Mouse (Mus musculus) embryonic facial prominence, embryonic 12.5 days (tissue): ENCODE results near the gene Tead2. TPM values are rescaled to one million over a fixed set of nuclear protein-coding genes. Genes with fewer than 3 reads are reported as not detected.

Experiments used
- ATAC-seq: fragments of 200-750 bp; cut with Nextera tagmentation; 2 replicates; pipeline ENCODE4 v1.8.0; 2017; ENCODE audit not compliant: insufficient number of reproducible peaks, insufficient read depth, low FRiP score, low TSS enrichment
- H3K27ac ChIP-seq: fragments of 300-500 bp; sonication (generic); 2 replicates; pipeline ENCODE4 v1.5.1; 2016; ENCODE audit warnings: mild to moderate bottlenecking
- H3K27me3 ChIP-seq: fragments of 300-500 bp; sonication (generic); 2 replicates; pipeline ENCODE4 v1.6.1; 2016; ENCODE audit warnings: mild to moderate bottlenecking, moderate library complexity
- H3K36me3 ChIP-seq: fragments of 300-500 bp; sonication (generic); 2 replicates; pipeline ENCODE4 v1.6.1; 2016; ENCODE audit warnings: mild to moderate bottlenecking
- H3K4me1 ChIP-seq: fragments of 300-500 bp; sonication (generic); 2 replicates; pipeline ENCODE4 v1.6.1; 2016
- H3K4me2 ChIP-seq: fragments of 300-500 bp; sonication (generic); replicated peaks from 2 replicates; pipeline ENCODE4 v1.6.1; 2016; ENCODE audit warnings: mild to moderate bottlenecking, moderate library complexity
- H3K4me3 ChIP-seq: fragments of 300-500 bp; sonication (generic); 2 replicates; pipeline ENCODE4 v1.5.1; 2016; ENCODE audit warnings: mild to moderate bottlenecking
- H3K9ac ChIP-seq: fragments of 300-500 bp; sonication (generic); 2 replicates; pipeline ENCODE4 v1.6.1; 2016; ENCODE audit warnings: mild to moderate bottlenecking, moderate library complexity
- H3K9me3 ChIP-seq: fragments of 300-500 bp; sonication (generic); 2 replicates; pipeline ENCODE4 v1.6.1; 2016; ENCODE audit warnings: mild to moderate bottlenecking, moderate library complexity
- WGBS: fragments of 180-500 bp; shearing (Covaris S2); methylation state at CpG from one replicate; pipeline ENCODE4 v1.1.7; 2016; 5-methylcytosine and 5-hydroxymethylcytosine counted together
- polyA plus RNA-seq: library from polyadenylated mRNA; unstranded; fragments of >200 nt; fragmentation: Nextera tagmentation; extraction: Ambion mirVana; gene quantifications from 2 replicates; pipeline ENCODE4 v1.2.1, GENCODE M21; 2016

Gene Tead2
- polyA plus RNA-seq, 1 experiment from 2014 or later, result 277 TPM

DNA sequence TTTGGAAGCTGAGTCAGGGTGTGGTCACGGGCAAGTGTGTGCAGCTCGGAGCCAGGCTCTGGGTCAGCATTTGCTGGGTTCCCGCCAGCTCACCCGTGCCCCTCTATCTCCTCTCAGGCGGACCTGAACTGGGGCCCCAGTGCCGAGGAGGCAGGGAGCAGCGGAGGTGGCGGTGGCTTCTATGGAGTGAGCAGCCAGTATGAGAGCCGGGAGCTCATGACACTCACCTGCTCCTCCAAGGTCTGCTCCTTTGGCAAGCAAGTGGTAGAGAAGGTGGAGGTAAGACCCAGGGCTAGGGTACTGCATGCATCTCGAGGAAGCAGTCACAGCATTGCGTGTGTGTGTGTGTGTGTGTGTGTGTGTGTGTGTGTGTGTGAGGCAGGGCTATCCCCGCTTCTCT, 15.6 kb downstream of the Tead2 start:
- H3K27me3 ChIP-seq, result 0 out of 2 replicates have a peak, but pooled peaks cover 4% of the 10 kb centered on the region
- no peak overlapping the region for H3K4me2 ChIP-seq
- no peak overlapping the region for H3K4me3 ChIP-seq
- peaks cover 61% of the 10 kb centered on the region for H3K36me3 ChIP-seq
- ATAC-seq, result no peak
- no peaks in the 10 kb centered on the region for H3K9me3 ChIP-seq
- H3K4me1 ChIP-seq, result peaks cover 28% of the 10 kb centered on the region
- no peak overlapping the region for H3K9ac ChIP-seq
- H3K27ac ChIP-seq, result no peak overlapping the region
- 93% methylated on average over 12 of the region's 12 CpGs for WGBS

DNA sequence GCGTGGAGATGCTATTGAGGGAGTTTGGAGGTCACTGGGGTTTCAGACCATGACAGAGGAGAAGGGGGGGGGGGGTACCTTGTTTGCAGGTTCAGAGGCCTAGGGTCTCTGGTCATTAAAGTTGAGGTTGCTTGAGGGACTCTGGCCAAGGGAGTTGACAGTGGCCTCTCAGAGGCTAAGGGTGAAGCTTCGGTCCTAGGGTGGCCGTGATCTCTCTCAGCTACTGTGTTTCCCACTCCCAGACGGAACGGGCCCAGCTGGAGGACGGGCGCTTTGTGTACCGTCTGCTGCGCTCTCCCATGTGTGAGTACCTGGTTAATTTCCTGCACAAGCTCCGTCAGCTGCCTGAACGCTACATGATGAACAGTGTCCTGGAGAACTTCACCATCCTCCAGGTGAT, 16.4 kb downstream of the Tead2 start:
- WGBS, result 87% methylated on average over 11 of the region's 11 CpGs
- no peak overlapping the region for H3K9ac ChIP-seq
- H3K4me1 ChIP-seq, result peaks cover 28% of the 10 kb centered on the region
- no peak overlapping the region for H3K4me2 ChIP-seq
- no peak overlapping the region for H3K27ac ChIP-seq
- H3K4me3 ChIP-seq, result no peak overlapping the region
- ATAC-seq, result no peak
- H3K27me3 ChIP-seq, result peaks cover 6% of the 10 kb centered on the region; the same call in 1 of the 2 replicates
- H3K9me3 ChIP-seq, result no peaks in the 10 kb centered on the region
- H3K36me3 ChIP-seq, result peaks cover 54% of the 10 kb centered on the region

DNA sequence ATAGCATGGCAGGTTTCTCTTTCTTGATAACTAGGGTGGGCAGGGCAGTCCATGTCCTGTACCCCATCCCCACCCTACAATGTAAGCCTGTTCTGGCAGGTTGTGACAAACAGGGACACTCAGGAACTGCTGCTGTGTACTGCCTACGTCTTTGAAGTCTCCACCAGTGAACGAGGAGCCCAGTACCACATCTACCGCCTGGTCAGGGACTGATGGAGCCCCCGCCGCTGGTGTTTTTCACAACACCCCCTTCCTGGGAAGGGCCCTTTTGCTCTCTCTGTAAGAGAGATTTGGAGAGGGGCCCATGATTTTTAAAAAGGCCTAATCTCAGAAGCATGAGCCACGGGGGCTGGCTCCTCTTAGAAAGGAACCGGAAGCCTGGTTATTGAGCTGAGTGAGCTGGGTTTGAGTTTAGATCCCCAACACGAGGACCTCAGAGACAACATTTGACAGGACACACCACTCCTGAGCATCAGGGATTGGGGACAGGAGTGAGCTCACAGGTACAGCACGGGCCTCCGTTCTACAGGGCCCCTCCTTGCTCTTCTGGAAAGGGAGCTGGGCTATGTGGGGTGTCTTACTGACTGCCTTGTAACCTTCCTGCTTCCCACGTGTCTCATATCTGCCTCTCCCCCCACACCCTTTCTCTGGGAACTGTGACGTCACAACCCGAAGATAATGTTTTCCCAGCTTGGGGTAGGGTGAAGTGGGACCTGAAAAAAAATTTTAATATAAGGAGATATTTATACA, 17.3 kb downstream of the Tead2 start:
- WGBS, result 68% methylated on average over 13 of the region's 13 CpGs
- Histone ChIP-seq H3K27ac (no peak overlapping the region), H3K4me2 (no peak overlapping the region), H3K4me3 (no peak overlapping the region), H3K27me3 (peaks cover 9% of the 10 kb centered on the region; the same call in 1 of the 2 replicates), H3K9ac (no peak overlapping the region), H3K36me3 (peaks cover 46% of the 10 kb centered on the region), H3K4me1 (peaks cover 28% of the 10 kb centered on the region), H3K9me3 (no peaks in the 10 kb centered on the region)
- ATAC-seq, result no peak

DNA sequence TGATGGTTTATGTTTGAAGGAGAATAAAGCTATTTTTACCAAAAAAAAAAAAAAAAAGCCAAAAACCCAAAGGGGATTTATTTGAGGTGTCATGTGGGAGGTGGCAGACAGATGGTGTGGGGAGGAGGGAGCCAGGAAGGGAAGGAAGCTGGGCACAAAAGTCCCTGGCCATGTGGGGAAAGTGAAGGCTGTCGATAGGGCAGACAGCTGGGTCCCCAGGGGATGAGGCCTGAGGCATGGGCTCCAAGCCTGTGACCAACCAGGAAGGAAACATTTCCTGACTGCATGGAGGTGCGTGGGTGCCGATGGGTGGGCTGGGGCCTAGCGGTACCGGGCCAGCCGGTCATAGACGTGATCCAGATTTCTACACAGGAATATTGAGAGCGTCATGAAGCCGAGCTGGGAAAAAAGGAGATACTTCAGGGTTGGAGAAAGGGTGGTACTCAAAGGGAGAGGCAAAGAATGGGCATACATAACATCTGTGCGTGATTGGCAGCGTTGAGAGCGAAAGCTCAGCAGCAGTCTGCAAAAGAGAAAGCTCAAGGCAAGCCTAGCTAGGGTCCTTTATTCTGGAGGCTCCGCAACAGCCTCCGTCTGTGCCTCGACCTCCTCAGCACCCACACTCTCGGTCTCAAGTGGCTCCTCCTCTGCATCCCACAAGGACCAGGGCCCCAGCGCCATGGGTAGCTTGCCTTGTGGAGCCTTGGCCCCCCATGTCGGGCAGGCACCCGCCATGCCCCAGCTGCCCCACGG, 18.2 kb downstream of the Tead2 start:
- peaks cover 16% of the 10 kb centered on the region for H3K27me3 ChIP-seq
- H3K9me3 ChIP-seq, result no peaks in the 10 kb centered on the region
- no peak for ATAC-seq
- H3K9ac ChIP-seq, result no peak overlapping the region; the same call in 1 of the 2 replicates
- H3K4me3 ChIP-seq, result no peak overlapping the region
- peak overlapping the region; percentile 48; the same call in 1 of the 2 replicates for H3K4me2 ChIP-seq
- H3K36me3 ChIP-seq, result peaks cover 37% of the 10 kb centered on the region
- H3K4me1 ChIP-seq, result peaks cover 28% of the 10 kb centered on the region
- H3K27ac ChIP-seq, result peak overlapping the region; percentile 55; the same call in 1 of the 2 replicates
- WGBS, result 25% methylated on average over 20 of the region's 20 CpGs

DNA sequence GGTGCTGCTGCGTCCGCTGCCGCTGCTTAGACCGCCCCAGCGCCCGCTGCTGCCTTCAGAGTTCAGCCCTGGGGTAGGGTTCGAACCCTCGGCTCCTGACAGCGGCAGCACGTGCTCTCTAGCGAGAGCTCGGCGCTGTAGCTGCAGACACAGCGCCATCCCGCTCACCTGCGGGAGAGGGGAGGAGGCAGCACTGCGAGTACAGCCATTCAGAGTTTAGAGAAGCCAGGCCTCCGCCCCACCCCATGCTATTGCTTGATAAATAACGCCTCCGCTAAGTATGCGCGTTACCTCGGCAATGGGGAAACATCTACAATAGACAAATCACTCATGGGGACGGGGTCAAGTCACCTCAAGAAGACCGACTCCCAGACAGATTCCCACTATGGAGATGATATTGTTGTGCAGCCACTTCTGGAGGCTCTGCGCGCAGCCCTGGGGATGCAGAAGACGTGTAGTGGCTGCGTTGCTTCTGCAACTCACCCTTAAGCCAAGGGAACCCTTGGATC, 18.8 kb downstream of the Tead2 start:
- H3K4me1 ChIP-seq, result peaks cover 28% of the 10 kb centered on the region
- H3K36me3 ChIP-seq, result peaks cover 31% of the 10 kb centered on the region
- H3K9me3 ChIP-seq, result no peaks in the 10 kb centered on the region
- H3K27me3 ChIP-seq, result peaks cover 22% of the 10 kb centered on the region
- ATAC-seq, result no peak
- H3K4me2 ChIP-seq, result peak overlapping the region; percentile 48
- H3K4me3 ChIP-seq, result no peak overlapping the region; the same call in 1 of the 2 replicates
- peak overlapping the region; percentile 55; the same call in 1 of the 2 replicates for H3K27ac ChIP-seq
- WGBS, result 11% methylated on average over 29 of the region's 29 CpGs
- H3K9ac ChIP-seq, result no peak overlapping the region; the same call in 1 of the 2 replicates

DNA sequence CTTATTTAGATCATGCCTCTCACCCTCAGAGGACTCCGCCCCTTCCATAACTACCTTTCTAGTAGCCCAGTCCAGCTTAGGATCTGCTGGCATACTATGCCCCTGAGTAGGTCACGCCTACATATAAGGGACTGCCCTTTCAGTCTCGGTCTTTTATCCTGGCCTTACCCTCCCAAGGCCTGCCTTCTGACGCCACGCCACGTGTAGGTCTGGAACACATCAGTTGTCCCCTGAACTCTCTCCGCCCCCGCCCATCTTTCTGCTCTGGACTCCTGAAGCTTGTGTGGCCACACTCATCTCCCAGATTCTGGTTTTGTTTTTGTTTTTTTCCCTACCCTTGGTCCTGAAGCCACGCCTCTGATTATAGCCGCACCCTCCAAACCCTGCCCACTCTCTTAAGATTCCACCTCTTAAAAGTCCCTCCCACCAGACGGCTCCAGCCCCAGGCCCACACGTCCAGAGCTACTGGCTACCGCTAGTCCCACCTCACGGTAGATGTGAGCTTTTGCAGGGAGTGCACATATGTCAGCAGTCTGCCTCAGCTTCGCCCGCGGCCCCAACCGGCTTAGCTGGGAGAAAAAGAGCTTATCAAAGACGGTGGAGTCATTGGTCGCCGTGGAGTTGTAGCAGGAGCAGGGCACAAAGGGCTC, 19.5 kb downstream of the Tead2 start:
- Histone ChIP-seq H3K9me3 (no peaks in the 10 kb centered on the region), H3K4me1 (peaks cover 28% of the 10 kb centered on the region), H3K36me3 (peaks cover 25% of the 10 kb centered on the region), H3K4me2 (peak overlapping the region; percentile 48), H3K27me3 (peaks cover 24% of the 10 kb centered on the region), H3K27ac (peak overlapping the region; percentile 69), H3K4me3 (peak overlapping the region; percentile 16; the same call in 1 of the 2 replicates), H3K9ac (peak overlapping the region; percentile 41; the same call in 1 of the 2 replicates)
- WGBS, result 3% methylated on average over 21 of the region's 21 CpGs
- peak; percentile 76 for ATAC-seq

DNA sequence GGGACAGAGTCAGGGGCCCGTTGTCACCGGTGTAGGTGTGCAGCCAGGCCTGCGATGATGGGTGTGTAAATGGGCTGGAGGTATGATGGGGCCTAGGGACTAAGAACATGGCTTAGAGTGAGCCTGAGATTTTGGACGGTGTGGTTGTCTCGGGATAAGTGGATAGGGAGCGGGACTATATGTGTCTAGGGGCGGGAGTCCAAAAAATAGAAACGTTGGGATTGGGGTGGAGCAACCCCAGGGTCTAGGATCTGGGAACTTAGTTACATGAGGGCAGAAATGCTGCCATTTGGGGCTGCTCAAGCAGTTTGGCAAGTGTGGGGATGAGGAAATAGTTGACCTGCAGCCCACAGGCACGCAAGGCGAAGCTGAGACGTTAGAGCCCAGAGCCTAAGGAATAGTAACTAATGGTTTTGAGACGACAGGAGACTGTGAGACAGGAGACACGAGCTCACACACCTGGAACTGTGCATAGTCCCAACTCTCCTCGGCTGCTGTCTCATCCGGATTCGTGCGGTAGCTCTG, 20.2 kb downstream of the Tead2 start:
- no peak for ATAC-seq
- Histone ChIP-seq H3K27ac (peak overlapping the region; percentile 69), H3K9me3 (no peaks in the 10 kb centered on the region), H3K4me3 (peak overlapping the region; percentile 16; the same call in 1 of the 2 replicates), H3K36me3 (peaks cover 25% of the 10 kb centered on the region), H3K9ac (peak overlapping the region; percentile 41; the same call in 1 of the 2 replicates), H3K4me1 (peaks cover 33% of the 10 kb centered on the region), H3K4me2 (peak overlapping the region; percentile 48), H3K27me3 (peaks cover 28% of the 10 kb centered on the region)
- WGBS, result 27% methylated on average over 17 of the region's 17 CpGs

DNA sequence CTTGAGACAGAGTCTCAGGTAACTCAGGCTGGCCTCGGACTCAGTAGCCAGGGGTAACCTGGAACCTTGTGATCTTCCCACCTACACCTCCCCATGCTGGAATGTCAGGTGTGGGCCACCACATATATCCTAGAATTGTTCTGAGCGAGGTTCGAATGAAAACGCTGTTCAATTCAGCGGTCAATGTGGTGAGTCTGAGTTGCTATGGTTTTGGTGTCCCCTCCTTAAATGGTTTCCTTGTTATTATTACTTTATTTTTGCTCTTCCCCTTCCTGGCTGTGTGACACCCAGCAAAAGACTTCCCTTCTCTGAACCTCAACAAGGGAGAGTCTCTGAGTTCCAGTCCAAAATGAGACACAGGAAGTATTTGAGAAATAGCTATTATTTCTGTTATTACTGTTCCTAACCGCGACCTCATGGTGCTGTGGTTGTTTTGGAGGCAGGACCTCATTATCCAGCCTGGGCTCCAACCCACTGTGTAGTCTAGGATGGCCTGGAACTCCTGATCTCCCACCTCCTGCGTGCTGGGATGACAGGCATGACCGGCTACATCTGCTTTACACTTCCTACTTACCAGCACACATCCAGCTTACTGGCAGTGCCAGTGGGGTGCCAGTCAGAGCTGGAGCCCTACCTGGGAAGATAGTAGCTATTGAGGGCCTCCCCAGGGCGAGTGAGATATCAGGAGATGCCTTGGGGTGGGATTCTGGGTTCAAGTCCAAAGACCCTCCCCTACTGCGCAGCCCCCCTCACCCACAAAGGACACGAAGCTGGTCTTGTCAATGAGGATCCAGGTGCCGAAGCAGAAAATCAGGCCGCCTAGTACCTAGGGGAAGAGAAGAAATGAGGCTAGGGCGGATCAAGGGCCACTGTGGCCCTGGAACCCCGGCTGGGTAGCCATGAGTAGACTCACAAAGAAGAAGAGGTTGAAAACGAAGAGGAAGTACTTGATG, 22.5 kb downstream of the Tead2 start:
- ATAC-seq, result no peak
- no peak overlapping the region for H3K27ac ChIP-seq
- H3K36me3 ChIP-seq, result peaks cover 3% of the 10 kb centered on the region; the same call in 1 of the 2 replicates
- no peak overlapping the region for H3K4me3 ChIP-seq
- no peak overlapping the region for H3K9ac ChIP-seq
- H3K9me3 ChIP-seq, result no peaks in the 10 kb centered on the region
- WGBS, result 77% methylated on average over 17 of the region's 17 CpGs
- peaks cover 28% of the 10 kb centered on the region for H3K27me3 ChIP-seq
- peaks cover 33% of the 10 kb centered on the region for H3K4me1 ChIP-seq
- H3K4me2 ChIP-seq, result no peak overlapping the region

DNA sequence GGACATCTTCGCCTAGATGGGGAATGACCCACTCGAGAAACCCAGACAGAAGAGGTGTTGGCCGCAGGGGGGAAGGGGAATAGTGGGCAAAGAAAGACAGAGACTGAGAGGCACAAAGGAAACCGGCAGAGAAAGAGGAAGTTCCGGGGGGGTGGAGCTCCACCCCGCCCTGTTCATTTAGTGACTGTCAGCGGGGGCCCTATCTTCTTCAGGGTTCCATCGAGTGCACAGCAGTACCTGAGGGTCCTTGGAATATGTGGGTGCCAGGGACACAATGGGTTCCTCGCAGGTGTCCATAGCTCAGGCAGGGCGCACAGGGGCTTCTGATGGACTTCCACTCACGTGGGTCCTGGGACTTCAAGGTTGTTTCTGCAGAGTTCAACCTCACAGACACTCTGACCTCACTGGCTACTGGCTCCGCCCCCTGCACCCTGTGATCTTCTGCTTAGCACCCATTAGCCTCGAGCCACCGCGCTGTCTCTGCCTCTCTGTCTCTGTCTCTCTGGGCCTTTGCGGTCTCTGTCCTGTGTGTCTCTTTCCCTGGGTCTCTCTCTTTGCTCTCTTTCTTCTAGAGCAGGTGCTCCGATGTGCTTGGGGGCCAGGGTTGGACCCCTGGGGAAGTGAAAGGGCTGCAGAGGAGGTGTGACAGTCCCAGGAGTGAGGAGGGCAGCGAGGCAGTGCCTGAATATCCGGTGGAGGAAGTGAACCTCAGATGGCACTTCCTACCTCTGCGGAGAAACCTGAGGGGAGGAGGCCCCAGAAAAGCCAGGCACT, 23.4 kb downstream of the Tead2 start, which contains the start of gene Cd37:
Gene Cd37 (minus strand): TSS at position 393 of the 774 bp plus-strand sequence.
- H3K4me1 ChIP-seq, result peaks cover 30% of the 10 kb centered on the region
- H3K4me2 ChIP-seq, result no peak within 1 kb of the TSS
- no peak for ATAC-seq
- no peaks in the 10 kb centered on the region for H3K36me3 ChIP-seq
- H3K27me3 ChIP-seq, result peaks cover 28% of the 10 kb centered on the region
- no peak within 1 kb of the TSS for H3K4me3 ChIP-seq
- H3K27ac ChIP-seq, result no peak within 1 kb of the TSS
- no peak within 1 kb of the TSS for H3K9ac ChIP-seq
- WGBS, result 37% methylated on average over 20 of the region's 20 CpGs
- no peaks in the 10 kb centered on the region for H3K9me3 ChIP-seq

DNA sequence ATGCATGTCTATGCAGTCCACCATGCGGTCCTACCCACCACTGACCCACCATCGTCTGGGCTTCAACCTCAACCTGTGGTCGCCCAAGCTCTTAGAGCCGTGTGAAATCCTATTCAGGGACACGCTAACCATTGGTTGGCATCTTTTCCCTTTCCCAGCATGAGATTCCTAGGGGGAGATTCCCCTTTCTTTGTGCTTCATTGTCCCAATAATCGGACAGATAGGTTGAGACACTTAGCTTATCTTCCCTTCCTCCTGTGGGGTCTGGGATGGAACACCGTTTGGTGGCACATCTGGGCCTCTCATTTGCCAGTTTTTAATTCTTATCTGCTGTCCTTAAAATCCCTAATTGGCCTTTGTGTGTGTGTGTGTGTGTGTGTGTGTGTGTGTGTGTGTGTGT, 24.6 kb downstream of the Tead2 start:
- ATAC-seq, result no peak
- no peaks in the 10 kb centered on the region for H3K36me3 ChIP-seq
- H3K27ac ChIP-seq, result no peak overlapping the region
- H3K9me3 ChIP-seq, result no peaks in the 10 kb centered on the region
- H3K4me3 ChIP-seq, result peak overlapping the region; percentile 24
- peaks cover 18% of the 10 kb centered on the region for H3K4me1 ChIP-seq
- H3K9ac ChIP-seq, result no peak overlapping the region
- WGBS, result 79% methylated on average over 7 of the region's 7 CpGs
- peaks cover 28% of the 10 kb centered on the region for H3K27me3 ChIP-seq
- H3K4me2 ChIP-seq, result no peak overlapping the region; the same call in 1 of the 2 replicates
